Mouse (Mus musculus): ENCODE results near the gene Trnt1.

GRCm38 (mm10) chr6:106794094-106794814 is 25.3 kb downstream of the Trnt1 start:
- TF ChIP-seq CTCF (conservative IDR thresholded peaks at IDR 0.05; ENCODE audit: low read length) = no peak
- TF ChIP-seq POU5F1 (IDR thresholded peaks at IDR 0.05; ENCODE audit: borderline replicate concordance, low read length) = no peak

All from E14TG2a.4 (cell line).